ENCODE assay signal across 23 mouse cellular contexts in the genomic region with DNA sequence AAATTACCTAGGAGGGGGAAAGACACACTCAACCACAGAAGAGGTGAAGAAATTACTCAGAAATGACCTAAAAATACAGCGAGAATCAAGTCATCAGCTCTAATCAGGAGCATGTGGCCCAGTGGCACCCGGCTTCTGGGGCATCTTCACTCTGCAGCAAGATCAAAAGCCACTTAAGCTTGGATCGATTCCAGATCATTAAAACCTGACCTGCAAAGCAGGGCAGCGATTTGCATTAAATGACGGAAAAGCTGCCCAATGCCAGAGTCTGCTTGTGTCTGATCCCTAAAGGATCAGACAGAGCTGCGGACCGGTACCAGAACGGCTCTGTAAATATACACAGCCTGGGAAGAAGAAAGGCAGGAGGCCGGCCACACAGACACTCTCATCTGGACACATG. TPM values are rescaled to one million over a fixed set of nuclear protein-coding genes. Genes with fewer than 3 reads are reported as not detected.
DNase-seq lines count a peak whose midpoint lies in the region; ATAC-seq and TF ChIP-seq lines count a peak whose summit lies in the region.
"Had no signal": no experiment of that assay in that cellular context is flagged by ENCODE, and none has a peak within 500 bp of the region (broad histone marks: within the 10 kb centered on the region; RNA-seq: fewer than 3 reads in every experiment).

No protein-coding gene starts in this region.

- H3K4me1 ChIP-seq in hindbrain, embryonic 10.5 days (replicated peaks) = peaks cover 17% of the 10 kb centered on the region
- peaks cover 9% of the 10 kb centered on the region for H3K4me1 ChIP-seq in hindbrain, postnatal 0 days (ENCODE audit: insufficient read depth, low read length)
- peaks cover 63% of the 10 kb centered on the region for H3K4me1 ChIP-seq in midbrain, embryonic 13.5 days (replicated peaks)

- WGBS in hindbrain, embryonic 10.5 days = 80% methylated on average over 9 of the region's 9 CpGs
- 47% methylated on average over 9 of the region's 9 CpGs for WGBS in hindbrain, postnatal 0 days
- 38% methylated on average over 9 of the region's 9 CpGs for WGBS in midbrain, embryonic 13.5 days

- TF ChIP-seq CTCF in hindbrain, postnatal 0 days (IDR thresholded peaks at IDR 0.05; ENCODE audit: low read depth) = no peak

- H3K27me3 ChIP-seq in hindbrain, embryonic 10.5 days (ENCODE audit: insufficient read depth, poor library complexity, severe bottlenecking) = no peaks in the 10 kb centered on the region
- no peaks in the 10 kb centered on the region for H3K27me3 ChIP-seq in hindbrain, postnatal 0 days (ENCODE audit: insufficient read depth, low read length)
- no peaks in the 10 kb centered on the region for H3K27me3 ChIP-seq in midbrain, embryonic 13.5 days
- H3K27me3 ChIP-seq: CH12.LX; embryonic facial prominence, embryonic 15.5 days; heart, embryonic 13.5 days had no signal

- H3K27ac ChIP-seq in hindbrain, embryonic 10.5 days = 0 out of 2 replicates have a peak overlapping the region, but pooled peaks have one; percentile 1
- H3K27ac ChIP-seq in hindbrain, postnatal 0 days = no peak overlapping the region
- peak overlapping the region; percentile 74 for H3K27ac ChIP-seq in midbrain, embryonic 13.5 days
- H3K27ac ChIP-seq: embryonic facial prominence, embryonic 15.5 days; heart, embryonic 13.5 days; left cerebral cortex, adult 2 months had no signal

- no peak overlapping the region for H3K4me2 ChIP-seq in hindbrain, postnatal 0 days (ENCODE audit: low read depth, low read length)
- 0 out of 2 replicates have a peak overlapping the region, but pooled peaks have one; percentile 9 for H3K4me2 ChIP-seq in midbrain, embryonic 13.5 days (replicated peaks)
- H3K4me2 ChIP-seq: embryonic facial prominence, embryonic 15.5 days; heart, embryonic 13.5 days had no signal

- H3K36me3 ChIP-seq in hindbrain, embryonic 10.5 days = peaks cover 100% of the 10 kb centered on the region
- peaks cover 70% of the 10 kb centered on the region for H3K36me3 ChIP-seq in hindbrain, postnatal 0 days (ENCODE audit: insufficient read depth, low read length)
- H3K36me3 ChIP-seq in midbrain, embryonic 13.5 days = peaks cover 94% of the 10 kb centered on the region

- H3K4me3 ChIP-seq in hindbrain, embryonic 10.5 days = no peak overlapping the region
- no peak overlapping the region for H3K4me3 ChIP-seq in hindbrain, postnatal 0 days (ENCODE audit: low read length)
- no peak overlapping the region for H3K4me3 ChIP-seq in midbrain, embryonic 13.5 days (replicated peaks)
- H3K4me3 ChIP-seq: embryonic facial prominence, embryonic 15.5 days; heart, embryonic 13.5 days; left cerebral cortex, adult 2 months had no signal

- H3K9ac ChIP-seq in hindbrain, postnatal 0 days (replicated peaks; ENCODE audit: low read length) = no peak overlapping the region
- H3K9ac ChIP-seq in midbrain, embryonic 13.5 days (replicated peaks) = peak overlapping the region; percentile 37
- H3K9ac ChIP-seq: embryonic facial prominence, embryonic 15.5 days; heart, embryonic 13.5 days had no signal

- DNase-seq in hindbrain, embryonic 10.5 days (ENCODE audit: low spot score) = no peak
- DNase-seq in hindbrain, postnatal 0 days (ENCODE audit: low spot score) = no peak
- peak; percentile 69 for DNase-seq in retina, postnatal 1 day
- DNase-seq in retina, embryonic 14.5 days (ENCODE audit: low spot score) = no peak
- DNase-seq in right cerebral cortex, postnatal 36 days (ENCODE audit: low spot score in 2 of 2) = no peak
- DNase-seq in left cerebral cortex, postnatal 14 days (ENCODE audit: low spot score in 2 of 2) = no peak
- DNase-seq: adrenal gland, postnatal 36 days; cerebellum, adult 2 months; cerebellum, postnatal 36 days; gastrocnemius, postnatal 14 days; heart, adult 18-20 months; kidney, adult 9 months; kidney, postnatal 36 days; lung, postnatal 10 days; thymus, postnatal 36 days had no signal

- intact Hi-C loops in left cerebral cortex, postnatal 14 days (cut with DNase I) = no loop called here

- no peak for ATAC-seq in hindbrain, postnatal 0 days
- no peak for ATAC-seq in midbrain, embryonic 13.5 days

- H3K9me3 ChIP-seq in hindbrain, embryonic 10.5 days = no peaks in the 10 kb centered on the region
- H3K9me3 ChIP-seq in hindbrain, postnatal 0 days (ENCODE audit: low read length) = no peaks in the 10 kb centered on the region
- no peaks in the 10 kb centered on the region for H3K9me3 ChIP-seq in midbrain, embryonic 13.5 days
- H3K9me3 ChIP-seq: embryonic facial prominence, embryonic 15.5 days; heart, embryonic 13.5 days had no signal

RNA-seq across cellular contexts. Expression of gene Lemd2, which starts 8.1 kb away (rescaled TPM):
- polyA plus RNA-seq in hindbrain, embryonic 10.5 days (2016; fragmentation: Nextera tagmentation; extraction: Ambion mirVana) = 19.0 and 30.0 TPM in 2 replicates
- 100 and 112 TPM in 2 replicates for total RNA-seq in hindbrain, postnatal 0 days (2014; rRNA removed)
- polyA plus RNA-seq in hindbrain, postnatal 0 days (2015; fragmentation: Nextera tagmentation; extraction: Ambion mirVana) = 17.5 and 18.4 TPM in 2 replicates
- 16.5 and 24.0 TPM in 2 replicates for polyA plus RNA-seq in midbrain, embryonic 13.5 days (2015; fragmentation: Nextera tagmentation; extraction: Ambion mirVana)
- 10 to 100 TPM; 46.0 to 49.5 TPM for total RNA-seq in left cerebral cortex, postnatal 14 days (2021)

RNA-seq across cellular contexts. Expression of gene Ip6k3, which starts 28.6 kb away (rescaled TPM):
- 0.06 and 0.31 TPM in 2 replicates for polyA plus RNA-seq in hindbrain, embryonic 10.5 days (2016; fragmentation: Nextera tagmentation; extraction: Ambion mirVana)
- 0.47 TPM in 1 of 2 replicates, not detected in the other for total RNA-seq in hindbrain, postnatal 0 days (2014; rRNA removed)
- polyA plus RNA-seq in hindbrain, postnatal 0 days (2015; fragmentation: Nextera tagmentation; extraction: Ambion mirVana) = 0.31 and 0.37 TPM in 2 replicates
- polyA plus RNA-seq in midbrain, embryonic 13.5 days (2015; fragmentation: Nextera tagmentation; extraction: Ambion mirVana) = 0.22 and 0.46 TPM in 2 replicates
- under 1 TPM; 0.23 to 0.29 TPM for total RNA-seq in left cerebral cortex, postnatal 14 days (2021)
- total RNA-seq: megakaryocyte-erythroid progenitor cell, adult 5-6 weeks; MEL had no signal
- polyA plus RNA-seq: intestine, embryonic 14.5 days had no signal
